In the genomic region with DNA sequence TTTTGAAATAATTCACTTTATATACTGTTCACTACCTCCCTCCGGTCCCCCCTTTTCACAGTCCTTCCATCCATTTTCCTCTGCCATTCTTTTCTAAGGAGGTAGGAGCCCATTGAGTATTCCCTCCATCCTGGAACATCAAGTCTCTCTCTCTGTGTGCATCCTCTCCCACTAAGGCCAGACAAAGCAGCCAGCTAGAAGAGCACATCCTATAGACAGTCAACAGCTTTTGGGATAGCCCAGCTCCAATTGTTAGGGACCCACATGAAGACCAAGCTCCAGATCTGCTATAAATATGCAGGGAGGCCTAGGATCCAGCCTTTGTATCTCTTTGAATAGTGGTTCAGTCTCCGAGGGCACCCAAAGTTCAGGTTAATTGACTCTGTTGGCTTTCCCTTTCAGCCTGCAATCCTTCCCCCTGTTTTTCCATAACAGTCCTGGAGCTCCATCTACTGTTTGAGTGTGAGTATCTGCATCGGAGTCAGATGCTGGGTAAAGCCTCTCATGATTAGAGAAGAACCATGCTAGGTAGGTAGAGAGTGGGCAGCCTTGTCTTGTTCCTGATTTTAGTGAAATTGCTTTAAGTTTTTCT, we compare ENCODE assay signal across 9 mouse cellular contexts. TPM values are rescaled to one million over a fixed set of nuclear protein-coding genes. Genes with fewer than 3 reads are reported as not detected.
DNase-seq lines count a peak whose midpoint lies in the region; ATAC-seq lines count a peak whose summit lies in the region.
"Had no signal": no experiment of that assay in that cellular context is flagged by ENCODE, and none has a peak within 500 bp of the region (broad histone marks: within the 10 kb centered on the region; RNA-seq: fewer than 3 reads in every experiment).

No protein-coding gene starts in this region.

- H3K9me3 ChIP-seq in embryonic facial prominence, embryonic 10.5 days: no peaks in the 10 kb centered on the region
- H3K9me3 ChIP-seq in neural tube, embryonic 12.5 days: no peaks in the 10 kb centered on the region

- no peak overlapping the region for H3K9ac ChIP-seq in neural tube, embryonic 12.5 days

- no peak overlapping the region for H3K27ac ChIP-seq in embryonic facial prominence, embryonic 10.5 days (replicated peaks)
- no peak overlapping the region for H3K27ac ChIP-seq in neural tube, embryonic 12.5 days

- ATAC-seq in neural tube, embryonic 12.5 days (ENCODE audit: low FRiP score, low read depth): peak; percentile 71; the same call in 1 of the 2 replicates
- ATAC-seq in granulocyte monocyte progenitor cell, adult 5-6 weeks (replicated peaks; ENCODE audit: poor library complexity, severe bottlenecking): no peak

- H3K4me2 ChIP-seq in neural tube, embryonic 12.5 days (replicated peaks): no peak overlapping the region

- H3K36me3 ChIP-seq in embryonic facial prominence, embryonic 10.5 days (replicated peaks): no peaks in the 10 kb centered on the region
- no peaks in the 10 kb centered on the region for H3K36me3 ChIP-seq in neural tube, embryonic 12.5 days

- peak; percentile 8 to 26 for DNase-seq in urinary bladder, postnatal 36 days (ENCODE audit: low spot score in 2 of 2)
- no peak for DNase-seq in urinary bladder, postnatal 4 days (ENCODE audit: low spot score in 2 of 2)
- peak; percentile 29 for DNase-seq in embryonic facial prominence, embryonic 10.5 days (ENCODE audit: low spot score)
- peak; percentile 15 for DNase-seq in kidney, adult 11 months
- peak; percentile 16 to 44 for DNase-seq in left cerebral cortex, postnatal 25 days (ENCODE audit: low spot score in 2 of 2)
- no peak for DNase-seq in gastrocnemius, postnatal 4 days (ENCODE audit: low spot score in 2 of 2)

- H3K27me3 ChIP-seq in embryonic facial prominence, embryonic 10.5 days (replicated peaks; ENCODE audit: low read depth, poor library complexity, severe bottlenecking): no peaks in the 10 kb centered on the region
- no peaks in the 10 kb centered on the region for H3K27me3 ChIP-seq in neural tube, embryonic 12.5 days (replicated peaks)

- H3K4me3 ChIP-seq in embryonic facial prominence, embryonic 10.5 days: no peak overlapping the region
- H3K4me3 ChIP-seq in neural tube, embryonic 12.5 days: no peak overlapping the region

- WGBS in embryonic facial prominence, embryonic 10.5 days: 41% methylated on average over 3 of the region's 3 CpGs
- WGBS in neural tube, embryonic 12.5 days: 30% methylated on average over 3 of the region's 3 CpGs

- intact Hi-C loops in left cerebral cortex, postnatal 25 days (cut with DNase I): loop anchor here (2.0 to 10.0 kb wide), 4 partner anchors 256 to 948 kb away; a partner anchor contains a TSS

- H3K4me1 ChIP-seq in embryonic facial prominence, embryonic 10.5 days: no peaks in the 10 kb centered on the region
- no peaks in the 10 kb centered on the region for H3K4me1 ChIP-seq in neural tube, embryonic 12.5 days

RNA-seq across cellular contexts. Expression of a gene that starts 2.8 kb away (rescaled TPM):
- polyA plus RNA-seq in embryonic facial prominence, embryonic 10.5 days (2016; fragmentation: Nextera tagmentation; extraction: Ambion mirVana): not detected in 2 replicates
- not detected for total RNA-seq in left cerebral cortex, postnatal 25 days (2021)
- not detected in 2 replicates for polyA plus RNA-seq in neural tube, embryonic 12.5 days (2016; fragmentation: Nextera tagmentation; extraction: Ambion mirVana)
- under 1 TPM in 1 of 2 experiments, not detected in 1; 0.18 TPM for total RNA-seq in gastrocnemius, postnatal 4 days (2021)
- not detected in 2 replicates for total RNA-seq in granulocyte monocyte progenitor cell, adult 5-6 weeks (2014; fragmentation: Nextera tagmentation)
- total RNA-seq in granulocyte monocyte progenitor cell, adult 5-6 weeks (2017): not detected in 2 replicates
- total RNA-seq: left cerebral cortex, adult 8-10 months had no signal

RNA-seq across cellular contexts. Expression of a gene that starts 50.6 kb away (rescaled TPM):
- polyA plus RNA-seq in embryonic facial prominence, embryonic 10.5 days (2016; fragmentation: Nextera tagmentation; extraction: Ambion mirVana): not detected in 2 replicates
- total RNA-seq in left cerebral cortex, postnatal 25 days (2021): not detected
- polyA plus RNA-seq in neural tube, embryonic 12.5 days (2016; fragmentation: Nextera tagmentation; extraction: Ambion mirVana): not detected in 2 replicates
- total RNA-seq in gastrocnemius, postnatal 4 days (2021): not detected
- total RNA-seq in granulocyte monocyte progenitor cell, adult 5-6 weeks (2014; fragmentation: Nextera tagmentation): not detected in 2 replicates
- not detected in 2 replicates for total RNA-seq in granulocyte monocyte progenitor cell, adult 5-6 weeks (2017)
- total RNA-seq: left cerebral cortex, adult 8-10 months had no signal

Comparison
In these comparisons a context has a peak if more than half of its experiments do, and no peak if none do; other contexts are left out.
1. DNase-seq: peak in urinary bladder, postnatal 36 days (2 of 2), embryonic facial prominence, embryonic 10.5 days (single experiment), kidney, adult 11 months (single experiment) and left cerebral cortex, postnatal 25 days (2 of 2); none in urinary bladder, postnatal 4 days (0 of 2) and gastrocnemius, postnatal 4 days (0 of 2).